Mouse (Mus musculus) liver, postnatal 0 days (tissue): Measurements from ENCODE around the gene Aurkb. TPM values are rescaled to one million over a fixed set of nuclear protein-coding genes. Genes with fewer than 3 reads are reported as not detected.

Experiments
- ATAC-seq: fragments of 200-750 bp; cut with Nextera tagmentation; 2 replicates; pipeline ENCODE4 v1.8.0; 2017; ENCODE audit warnings: mild to moderate bottlenecking, moderate library complexity
- DNase-seq: peaks from one replicate; pipeline ENCODE4 v3.0.0-alpha.2; 2016
- H3K27ac ChIP-seq: fragments of 300-500 bp; sonication (generic); 2 replicates; pipeline ENCODE4 v1.5.1; 2014; ENCODE audit warnings: antibody characterized with exemption, moderate library complexity, mild to moderate bottlenecking, low read depth
- H3K27me3 ChIP-seq: fragments of 300-500 bp; sonication (generic); 2 replicates; pipeline ENCODE4 v1.6.1; 2014; ENCODE audit warnings: low read length, control low read depth, mixed read lengths; ENCODE audit not compliant: insufficient read depth
- H3K36me3 ChIP-seq: fragments of 300-500 bp; sonication (generic); replicated peaks from 2 replicates; pipeline ENCODE4 v1.6.1; 2014; ENCODE audit warnings: mild to moderate bottlenecking, control low read depth, low read length, moderate library complexity, mixed read lengths; ENCODE audit not compliant: insufficient read depth
- H3K4me1 ChIP-seq: fragments of 300-500 bp; sonication (generic); 2 replicates; pipeline ENCODE4 v1.6.1; 2014; ENCODE audit warnings: antibody characterized with exemption, mild to moderate bottlenecking, control low read depth; ENCODE audit not compliant: insufficient read depth
- H3K4me2 ChIP-seq: fragments of 300-500 bp; sonication (generic); 2 replicates; pipeline ENCODE4 v1.6.1; 2014; ENCODE audit warnings: low read depth, mild to moderate bottlenecking, low read length, moderate library complexity, mixed read lengths
- H3K4me3 ChIP-seq: fragments of 300-500 bp; sonication (generic); 2 replicates; pipeline ENCODE4 v1.5.1; 2014; ENCODE audit warnings: low read depth, low read length
- H3K9ac ChIP-seq: fragments of 300-500 bp; sonication (generic); replicated peaks from 2 replicates; pipeline ENCODE4 v1.6.1; 2014; ENCODE audit warnings: mild to moderate bottlenecking, moderate library complexity
- H3K9me3 ChIP-seq: fragments of 300-500 bp; sonication (generic); 2 replicates; pipeline ENCODE4 v1.6.1; 2016; ENCODE audit warnings: mild to moderate bottlenecking, control low read depth, low read length, mixed read lengths
- CTCF ChIP-seq: sonication (generic); IDR thresholded peaks from 2 replicates; pipeline ENCODE4 v1.5.1; 2016; ENCODE audit warnings: antibody characterized with exemption, low read depth
- EP300 ChIP-seq: IDR thresholded peaks from 2 replicates; pipeline ENCODE4 v1.6.1; 2016; ENCODE audit warnings: antibody characterized with exemption, low read depth, mild to moderate bottlenecking
- WGBS: fragments of 180-500 bp; shearing (Covaris S2); extraction: QIAGEN DNeasy Blood & Tissue Kit; methylation state at CpG from one replicate; pipeline ENCODE4 v1.1.7; 2014; ENCODE audit not compliant: insufficient replicate concordance; 5-methylcytosine and 5-hydroxymethylcytosine counted together
- polyA plus RNA-seq: library from polyadenylated mRNA; unstranded; fragments of >200 nt; fragmentation: Nextera tagmentation; extraction: Ambion mirVana; gene quantifications from 2 replicates; pipeline ENCODE4 v1.2.1, GENCODE M21; 2015

Aurkb gene
- polyA plus RNA-seq, 1 experiment from 2014 or later, result 45.9 TPM

DNA sequence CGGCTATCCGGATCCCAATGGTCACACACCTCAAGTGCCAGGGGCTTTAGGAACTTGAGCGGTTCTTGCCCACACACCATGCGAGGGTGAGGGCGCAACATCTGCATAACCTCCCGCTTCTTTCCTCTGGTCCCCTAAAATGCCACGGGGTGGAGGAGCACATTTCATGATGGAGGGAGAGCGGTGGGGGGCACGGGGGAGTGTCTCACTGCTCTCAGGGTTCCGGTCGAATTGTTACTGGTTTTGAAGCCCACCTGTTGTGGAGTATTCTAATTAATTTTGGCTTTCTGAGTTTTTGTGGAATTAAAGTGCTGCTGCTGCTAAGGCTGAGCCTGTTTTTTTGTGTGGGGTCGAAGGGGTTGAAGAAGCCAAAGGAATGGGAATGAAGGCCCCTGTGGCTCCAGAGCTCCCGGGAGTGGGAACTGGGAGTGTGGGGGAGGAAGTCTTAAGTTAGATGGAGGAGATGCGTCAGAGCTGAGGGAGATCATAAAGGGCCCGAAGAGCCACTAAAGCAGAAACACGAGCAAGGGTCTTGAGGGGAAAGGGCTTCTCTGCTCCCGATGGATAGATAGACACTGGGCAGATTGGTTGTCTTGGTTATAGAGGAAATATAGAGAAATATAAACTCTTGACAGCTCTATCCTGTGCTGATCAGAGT, 15.9 kb downstream of the Aurkb start:
- peak overlapping the region; percentile 92 for H3K4me3 ChIP-seq
- H3K27ac ChIP-seq, result peak overlapping the region; percentile 96
- peak overlapping the region; percentile 98 for H3K4me2 ChIP-seq
- no peaks in the 10 kb centered on the region for H3K27me3 ChIP-seq
- TF ChIP-seq EP300 (no peak), CTCF (no peak)
- peaks cover 29% of the 10 kb centered on the region for H3K4me1 ChIP-seq
- ATAC-seq (no peak), DNase-seq (no peak)
- H3K36me3 ChIP-seq, result no peaks in the 10 kb centered on the region
- peak overlapping the region; percentile 89 for H3K9ac ChIP-seq
- WGBS, result 35% methylated on average over 17 of the region's 17 CpGs
- H3K9me3 ChIP-seq, result no peaks in the 10 kb centered on the region

DNA sequence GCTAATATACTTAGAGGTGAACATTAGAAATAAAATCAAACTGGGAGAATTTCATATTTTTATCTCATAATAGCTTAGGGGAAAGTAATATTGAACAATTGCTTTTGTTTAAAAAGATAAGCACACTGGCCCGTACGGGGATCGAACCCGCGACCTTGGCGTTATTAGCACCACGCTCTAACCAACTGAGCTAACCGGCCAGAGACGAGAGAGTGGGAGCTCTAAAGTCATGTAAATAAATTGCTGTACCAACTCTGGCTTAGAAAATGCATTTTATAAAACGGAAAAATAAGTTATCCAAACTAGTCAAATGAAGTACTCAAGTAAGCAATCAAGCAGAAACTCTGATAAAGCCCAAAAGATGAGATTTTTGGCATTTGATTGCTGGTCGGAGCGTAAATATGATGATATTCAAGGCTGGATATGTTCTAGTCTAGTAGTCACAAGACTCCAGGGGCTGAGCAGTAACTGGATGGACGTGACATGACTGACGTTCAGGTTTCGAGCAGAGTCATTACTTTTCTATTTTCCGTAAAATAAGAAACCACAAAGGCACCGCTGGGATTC, 16.8 kb downstream of the Aurkb start:
- Histone ChIP-seq H3K9me3 (no peaks in the 10 kb centered on the region), H3K27ac (peak overlapping the region; percentile 89), H3K4me3 (peak overlapping the region; percentile 71), H3K4me1 (peaks cover 36% of the 10 kb centered on the region), H3K27me3 (no peaks in the 10 kb centered on the region), H3K9ac (0 out of 2 replicates have a peak overlapping the region, but pooled peaks have one; percentile 39), H3K4me2 (peak overlapping the region; percentile 98), H3K36me3 (no peaks in the 10 kb centered on the region)
- DNase-seq (peak; percentile 75), ATAC-seq (no peak)
- WGBS, result 1% methylated on average over 17 of the region's 17 CpGs
- TF ChIP-seq EP300, result 0 out of 2 replicates have a peak, but pooled peaks have one; percentile 43
- no peak for TF ChIP-seq CTCF

GRCm38 (mm10) chr11:69062761-69063224, 17.3 kb downstream of the Aurkb start:
- TF ChIP-seq EP300 (peak; percentile 36), CTCF (no peak)
- peak overlapping the region; percentile 85 for H3K4me2 ChIP-seq
- ATAC-seq, result peak; percentile 42
- peak overlapping the region; percentile 71 for H3K4me3 ChIP-seq
- WGBS, result under 1% methylated on average over 19 of the region's 19 CpGs
- H3K27me3 ChIP-seq, result no peaks in the 10 kb centered on the region
- H3K4me1 ChIP-seq, result peaks cover 40% of the 10 kb centered on the region
- DNase-seq, result peak; percentile 94
- H3K27ac ChIP-seq, result peak overlapping the region; percentile 89
- H3K36me3 ChIP-seq, result no peaks in the 10 kb centered on the region
- no peaks in the 10 kb centered on the region for H3K9me3 ChIP-seq
- peak overlapping the region; percentile 77 for H3K9ac ChIP-seq

- TF ChIP-seq EP300, result 0 out of 2 replicates have a peak, but pooled peaks have one; percentile 1
- no peak for TF ChIP-seq CTCF
- Histone ChIP-seq H3K9me3 (no peaks in the 10 kb centered on the region), H3K27ac (peak overlapping the region; percentile 89), H3K36me3 (no peaks in the 10 kb centered on the region), H3K4me1 (peaks cover 40% of the 10 kb centered on the region), H3K4me2 (peak overlapping the region; percentile 85), H3K4me3 (peak overlapping the region; percentile 71), H3K27me3 (no peaks in the 10 kb centered on the region), H3K9ac (peak overlapping the region; percentile 77)
- WGBS, result 1% methylated on average over 31 of the region's 31 CpGs
- ATAC-seq, result peak; percentile 20; the same call in 1 of the 2 replicates
- DNase-seq, result peak; percentile 92
Observed at GRCm38 (mm10) chr11:69063413-69064201, 18.2 kb downstream of the Aurkb start.

GRCm38 (mm10) chr11:69064259-69065133, 19.0 kb downstream of the Aurkb start:
- 70% methylated on average over 9 of the region's 9 CpGs for WGBS
- Histone ChIP-seq H3K36me3 (no peaks in the 10 kb centered on the region), H3K4me1 (peaks cover 40% of the 10 kb centered on the region), H3K9ac (peak overlapping the region; percentile 77), H3K4me2 (peak overlapping the region; percentile 85), H3K4me3 (peak overlapping the region; percentile 71), H3K27me3 (no peaks in the 10 kb centered on the region), H3K9me3 (no peaks in the 10 kb centered on the region), H3K27ac (peak overlapping the region; percentile 52; the same call in 1 of the 2 replicates)
- DNase-seq (no peak), ATAC-seq (no peak)
- no peak for TF ChIP-seq EP300
- TF ChIP-seq CTCF, result no peak
